Mouse (Mus musculus) c-Kit-positive CD71-positive TER-119-negative erythroid progenitor cells, embryonic 14.5 days (primary cell): Measurements from ENCODE around the gene Angpt4.

Experiments
- DNase-seq: peaks from one replicate; pipeline ENCODE4 v3.0.0-alpha.2; 2013; ENCODE audit warnings: low read depth

Angpt4 gene

GRCm38 (mm10) chr2:151984019-151984418, 73.0 kb downstream of the Angpt4 start:
- no peak for DNase-seq

DNA sequence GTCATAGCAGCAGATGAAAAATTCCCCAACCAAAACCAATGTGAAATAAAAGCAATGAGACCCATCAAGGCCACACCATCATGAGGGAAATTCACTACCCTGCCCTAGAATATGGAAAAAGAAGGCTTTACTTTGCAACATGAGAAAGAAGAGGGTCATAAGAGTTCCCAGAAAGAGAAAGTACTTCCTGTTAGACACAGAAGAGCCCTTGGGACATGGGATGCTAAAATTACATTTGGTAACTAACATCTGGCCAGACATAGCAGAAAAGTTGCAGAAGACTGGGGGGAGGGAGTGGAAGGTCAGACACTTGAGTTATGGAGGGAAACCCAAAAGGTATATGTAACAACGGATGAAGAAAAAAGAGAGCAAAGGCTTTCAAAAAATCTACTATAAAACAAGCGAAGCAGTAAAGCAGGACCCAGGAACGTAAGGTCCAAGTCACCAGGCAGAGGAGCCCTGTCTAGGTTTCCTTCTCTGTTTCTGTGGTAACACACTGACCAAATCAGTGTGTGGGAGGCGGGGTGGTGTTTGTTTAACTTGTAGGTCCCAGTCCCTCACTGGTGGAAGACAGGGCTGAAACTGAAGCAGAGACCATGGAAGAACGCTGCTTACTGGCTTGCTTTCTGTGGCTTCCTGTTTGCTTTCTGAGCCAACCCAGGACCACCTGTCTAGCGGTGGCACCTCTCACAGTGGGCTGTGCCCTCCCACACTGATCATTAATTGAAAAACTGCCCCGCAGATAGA, 74.6 kb downstream of the Angpt4 start:
- DNase-seq, result no peak

DNA sequence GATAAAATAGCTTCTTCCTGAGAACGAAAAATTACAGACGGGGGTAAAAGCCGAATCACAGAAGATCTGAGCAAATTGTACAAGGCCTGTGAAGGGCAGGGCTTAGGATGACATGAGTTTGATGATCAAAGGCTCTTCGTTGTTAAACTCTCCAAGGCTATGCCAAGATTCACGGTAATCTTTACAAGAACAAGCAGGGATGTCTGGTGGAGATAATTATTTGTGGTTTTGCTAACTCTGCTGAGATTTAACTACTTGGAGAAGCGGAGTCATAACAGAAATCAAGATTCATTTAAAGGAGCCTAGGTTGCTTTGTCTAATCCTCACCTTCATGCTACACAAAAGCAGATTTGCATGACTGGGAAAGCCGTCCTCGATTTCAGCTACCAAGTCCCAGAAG, 75.9 kb downstream of the Angpt4 start:
- DNase-seq, result no peak

DNA sequence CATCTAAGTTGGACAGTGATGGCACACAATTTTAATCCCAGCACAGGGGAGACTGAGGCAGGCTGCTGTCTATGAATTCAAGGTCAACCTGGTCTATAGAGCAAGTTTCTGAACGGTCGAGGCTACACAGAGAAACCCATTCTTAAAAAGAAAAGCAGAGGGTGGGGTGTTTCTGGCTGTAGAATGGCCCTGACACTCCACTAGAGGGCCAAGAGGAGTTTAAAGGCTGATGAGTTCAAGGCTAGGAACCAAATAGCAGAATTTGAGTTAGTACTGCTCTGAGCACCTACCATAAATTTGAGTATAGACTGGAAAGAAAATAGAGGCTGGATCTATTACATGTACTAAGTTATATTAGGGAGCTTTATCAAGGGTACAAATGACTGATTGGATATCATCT, 78.0 kb downstream of the Angpt4 start:
- DNase-seq, result no peak

GRCm38 (mm10) chr2:151990985-151991394, 80.0 kb downstream of the Angpt4 start:
- DNase-seq, result no peak

DNA sequence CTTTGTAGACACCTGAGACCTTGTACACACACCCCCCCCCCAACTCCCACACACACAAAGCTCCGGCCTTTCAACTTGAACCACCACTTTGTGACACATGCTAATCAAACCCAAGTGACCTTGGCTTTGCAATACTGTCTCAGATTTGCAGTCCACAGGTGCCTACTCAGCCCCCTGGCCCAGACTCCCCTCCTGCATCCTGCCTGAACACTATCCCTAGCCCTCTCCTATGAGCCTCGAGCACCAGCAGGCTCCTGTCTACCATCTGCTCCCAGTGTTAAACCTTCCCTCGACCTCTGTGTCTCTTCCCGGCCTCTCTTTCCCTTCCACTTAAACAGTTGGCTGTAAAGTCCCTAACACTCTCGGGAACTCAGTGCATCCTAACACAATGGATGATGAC, 80.4 kb downstream of the Angpt4 start:
- DNase-seq, result no peak

- peak; percentile 80 for DNase-seq
These were observed 83.5 kb downstream of the Angpt4 start for GRCm38 (mm10) chr2:151994350-151995122.
